Mouse (Mus musculus): ENCODE measurements around the gene Esrrg.

DNA sequence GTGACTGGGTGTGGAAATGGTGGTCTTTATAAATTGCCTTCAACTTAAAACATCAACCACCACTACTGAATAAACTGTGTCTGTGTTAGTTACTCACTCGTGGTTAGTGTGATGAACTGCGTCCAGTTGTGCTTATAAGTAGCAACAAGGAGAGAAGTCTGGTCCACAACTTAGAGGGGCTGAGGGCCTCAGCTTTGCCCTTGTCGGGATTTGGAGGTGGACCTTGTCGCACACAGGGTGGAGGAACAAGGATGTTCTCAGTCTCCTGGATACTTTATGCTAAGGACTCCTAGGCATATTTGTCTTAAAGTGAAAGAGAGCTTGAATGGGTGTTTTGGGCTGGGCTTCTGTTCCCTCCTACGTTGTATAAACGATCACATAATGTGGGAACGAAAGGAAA lies 55.7 kb downstream of the Esrrg start:
- no peak for TF ChIP-seq RAD21 (IDR thresholded peaks at IDR 0.05; ENCODE audit: low read depth, low read length)
- no peak for TF ChIP-seq ZMIZ1 (IDR thresholded peaks at IDR 0.05; ENCODE audit: low read depth, low read length)
- no peak for TF ChIP-seq MAFK (IDR thresholded peaks at IDR 0.05; ENCODE audit: insufficient replicate concordance, low read length)
- no peak for TF ChIP-seq ZNF384 (IDR thresholded peaks at IDR 0.05; ENCODE audit: low read depth, low read length)
- no peak for TF ChIP-seq POLR2A (IDR thresholded peaks at IDR 0.05; ENCODE audit: low read depth, low read length)
